Mouse (Mus musculus) Muller cell, postnatal 12 days (primary cell): ENCODE data around the gene Arhgef3.

Source experiments
- DNase-seq: peaks from one replicate; pipeline ENCODE4 v3.0.0-alpha.2; 2015; ENCODE audit errors: inconsistent ontology term

The Arhgef3 gene

GRCm38 (mm10) chr14:27310559-27311242 is 196.0 kb downstream of the Arhgef3 start:
- no peak for DNase-seq

- DNase-seq, result no peak
These were observed 197.7 kb downstream of the Arhgef3 start for GRCm38 (mm10) chr14:27312380-27312779.

DNA sequence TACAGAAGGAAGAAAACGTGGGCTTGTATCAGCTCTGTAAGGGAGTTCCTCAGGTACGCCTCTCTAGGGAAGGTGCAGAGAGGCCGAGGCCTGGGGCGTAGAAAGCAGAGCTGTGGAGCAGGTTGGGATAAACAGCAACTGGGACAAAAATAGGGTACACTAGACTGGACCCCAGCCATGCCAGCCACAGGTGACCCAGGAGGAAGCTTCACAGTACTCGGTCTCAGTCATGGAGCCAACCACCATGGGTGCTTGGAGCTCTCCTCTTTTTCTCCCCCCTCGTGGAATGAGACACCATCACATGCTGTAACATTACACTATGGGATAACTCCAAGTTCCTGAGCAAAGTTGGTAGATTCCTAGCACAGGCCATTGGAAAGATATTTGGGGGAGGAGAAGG is 201.0 kb downstream of the Arhgef3 start:
- DNase-seq, result no peak

DNA sequence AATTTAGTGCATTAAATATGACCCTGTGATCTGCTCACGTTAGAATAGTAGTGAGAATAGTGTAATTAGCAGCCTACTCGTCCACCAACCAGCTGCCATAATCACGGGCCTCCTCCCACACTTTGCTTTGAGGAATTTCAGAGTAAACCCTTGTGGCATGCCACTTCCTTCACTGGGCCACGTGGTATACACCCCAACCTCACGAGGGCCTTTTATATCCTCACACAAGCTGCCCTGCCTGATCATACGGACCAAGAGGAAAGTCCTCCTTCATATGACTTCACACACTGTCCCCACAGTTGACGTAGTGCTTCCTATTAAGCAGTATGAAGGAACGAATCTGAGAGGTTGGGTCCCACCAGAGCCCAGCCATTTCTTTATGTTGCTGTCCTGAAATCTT is 202.4 kb downstream of the Arhgef3 start:
- no peak for DNase-seq

DNA sequence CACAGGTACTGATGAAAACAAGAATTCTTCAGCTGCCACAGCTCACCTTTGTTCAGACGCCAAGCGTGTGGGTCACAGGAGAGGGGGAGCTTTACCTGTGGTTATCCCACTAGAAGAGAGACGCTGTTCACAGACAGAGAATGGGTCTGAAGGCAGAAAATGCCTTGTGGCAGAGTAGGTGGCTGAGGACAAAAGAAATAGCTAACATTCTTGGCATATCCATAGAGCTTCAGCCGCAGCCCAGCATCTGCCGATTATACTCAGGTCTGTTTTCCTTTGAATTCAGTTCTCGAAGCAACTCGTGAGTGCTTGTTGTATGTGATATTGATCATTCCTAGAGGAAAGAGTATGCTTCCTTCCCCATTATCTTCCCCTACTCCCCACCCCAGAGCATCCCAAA is 204.7 kb downstream of the Arhgef3 start:
- peak; percentile 73 for DNase-seq

GRCm38 (mm10) chr14:27322041-27322440 is 207.3 kb downstream of the Arhgef3 start:
- DNase-seq, result no peak

GRCm38 (mm10) chr14:27324689-27325088 is 210.0 kb downstream of the Arhgef3 start:
- DNase-seq, result no peak

GRCm38 (mm10) chr14:27325537-27325936 is 210.8 kb downstream of the Arhgef3 start:
- DNase-seq, result no peak

- DNase-seq, result no peak
These were observed 213.2 kb downstream of the Arhgef3 start for GRCm38 (mm10) chr14:27327862-27328261.

- no peak for DNase-seq
These were observed 214.3 kb downstream of the Arhgef3 start for GRCm38 (mm10) chr14:27328952-27329351.

- no peak for DNase-seq
These were observed 216.9 kb downstream of the Arhgef3 start for GRCm38 (mm10) chr14:27331490-27332035.

GRCm38 (mm10) chr14:27332359-27332987 is 217.8 kb downstream of the Arhgef3 start:
- peak; percentile 79 for DNase-seq

DNA sequence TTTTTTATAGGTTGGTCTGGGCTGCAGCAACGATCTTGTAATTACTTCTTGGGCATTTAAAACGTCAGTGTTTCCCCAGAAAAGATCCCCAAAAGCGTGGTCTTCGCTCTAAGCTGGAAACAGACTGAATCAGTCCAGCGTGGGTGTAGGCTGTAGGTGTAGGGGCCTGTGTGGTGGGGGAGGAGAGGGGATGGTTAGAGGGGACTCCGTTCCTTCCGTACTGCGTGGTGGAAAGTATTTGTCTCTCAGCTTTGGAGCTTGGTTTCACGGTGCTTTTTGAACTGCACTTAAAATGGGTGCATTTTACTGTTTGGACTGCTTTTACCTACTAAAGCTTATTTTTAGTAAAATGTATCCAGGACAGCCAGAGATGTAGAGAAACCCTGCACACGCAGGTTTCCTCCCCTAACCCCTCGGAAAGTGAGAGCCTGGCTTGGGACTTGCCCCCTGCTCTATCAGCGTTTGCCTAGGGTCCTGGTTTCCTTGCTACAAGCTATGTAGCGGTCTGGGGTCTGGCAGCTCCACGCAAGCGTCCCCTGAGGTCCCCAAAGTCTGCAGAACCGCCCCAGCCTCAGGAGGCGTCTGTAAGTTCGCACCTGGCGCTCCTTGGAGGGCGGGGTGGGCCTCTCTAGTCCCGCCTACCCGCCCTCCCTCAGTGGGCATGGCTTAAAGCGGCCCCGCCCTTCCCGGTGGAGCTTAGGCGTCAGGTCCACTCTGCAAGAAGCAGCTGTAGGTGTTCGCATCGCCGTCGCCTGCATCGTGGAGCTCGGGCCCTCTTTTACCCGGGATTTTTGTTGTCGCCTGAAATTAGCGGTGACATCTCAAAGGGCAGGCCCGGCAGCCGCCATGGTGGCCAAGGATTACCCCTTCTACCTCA is 220.9 kb downstream of the Arhgef3 start:
- peak; percentile 88 for DNase-seq

- DNase-seq, result peak; percentile 41
These were observed 221.8 kb downstream of the Arhgef3 start for GRCm38 (mm10) chr14:27336208-27337114.

DNA sequence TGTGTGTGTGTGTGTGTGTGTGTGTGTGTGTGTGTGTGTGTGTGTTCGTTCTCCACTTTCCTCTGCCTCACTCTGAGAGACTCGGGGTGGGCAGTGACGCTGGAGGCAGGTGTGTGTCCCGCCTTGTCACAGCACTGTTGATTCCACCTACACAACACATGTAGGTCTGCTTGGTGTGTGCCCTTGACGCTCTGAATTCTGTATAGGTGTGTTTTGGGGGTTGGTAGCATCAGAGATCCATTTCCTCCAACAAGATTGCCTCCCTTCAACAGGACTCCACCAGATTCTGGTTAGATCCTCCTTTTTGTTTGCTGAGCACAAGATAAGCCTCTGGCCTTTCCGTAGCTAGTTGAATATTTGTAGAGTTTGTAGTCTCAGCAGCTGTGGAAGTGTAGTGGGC is 222.5 kb downstream of the Arhgef3 start:
- no peak for DNase-seq

DNA sequence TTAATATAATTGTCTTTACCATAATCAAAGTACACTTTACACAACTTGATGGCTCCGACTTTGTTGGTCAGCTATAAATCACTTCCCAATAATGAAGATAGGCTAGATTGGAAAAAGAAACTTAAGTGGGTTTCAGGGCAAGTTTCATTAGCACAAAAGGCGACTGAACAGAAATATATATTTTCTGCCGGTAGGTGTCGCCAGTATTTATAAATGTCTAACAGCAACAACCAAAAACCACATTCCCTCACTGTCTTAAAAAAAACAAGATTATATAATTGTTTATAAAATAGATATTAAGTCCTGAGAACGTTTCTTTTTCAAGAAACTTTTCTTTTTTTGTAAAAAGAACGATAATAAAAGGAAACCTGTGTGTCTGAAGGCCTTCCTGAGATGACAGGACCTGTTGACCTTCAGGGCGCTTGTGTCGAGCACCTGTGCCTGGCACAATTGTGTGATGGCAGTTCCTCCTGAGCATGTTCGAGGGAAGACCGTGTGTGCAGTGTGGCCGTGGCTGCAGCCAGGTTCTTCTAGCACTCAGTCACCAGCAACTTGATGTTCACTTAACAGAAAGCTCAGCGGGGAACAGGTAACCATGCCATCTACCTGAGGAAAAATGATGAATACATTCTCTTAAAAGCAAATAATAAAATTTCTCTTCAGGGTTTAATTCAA is 223.5 kb downstream of the Arhgef3 start:
- DNase-seq, result no peak

GRCm38 (mm10) chr14:27340682-27341415 is 226.2 kb downstream of the Arhgef3 start:
- DNase-seq, result no peak

DNA sequence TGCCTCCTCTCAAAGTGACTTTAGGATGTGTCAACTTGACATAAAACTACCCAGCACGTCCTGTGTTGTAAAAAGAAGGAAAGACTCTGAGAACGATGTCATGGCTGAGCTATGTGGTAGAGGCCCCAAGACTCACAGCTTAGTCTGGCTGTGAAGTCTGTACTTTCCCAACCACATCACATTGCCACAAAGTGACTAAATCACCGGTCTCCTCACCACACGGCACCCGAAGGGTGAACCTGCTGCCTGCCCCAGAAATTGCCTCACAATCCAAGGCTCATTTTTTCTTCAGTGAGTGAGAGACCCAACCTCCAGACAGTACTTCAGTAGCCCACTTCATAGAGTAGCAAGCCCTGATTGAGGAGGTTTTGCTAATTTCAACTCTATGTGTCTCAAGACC is 226.8 kb downstream of the Arhgef3 start:
- peak; percentile 71 for DNase-seq

GRCm38 (mm10) chr14:27342451-27342850 is 227.8 kb downstream of the Arhgef3 start:
- DNase-seq, result no peak
